Mouse (Mus musculus): Measurements from ENCODE around the gene Mul1. TPM values are rescaled to one million over a fixed set of nuclear protein-coding genes. Genes with fewer than 3 reads are reported as not detected.
A peak's percentile ranks its signal among the peaks of the same experiment; 100 is the strongest.
"Not testable (repeated sequence)": the region's sequence is repeated elsewhere in the genome, so short reads cannot be mapped to it uniquely, and the experiment has no call there.

The Mul1 gene
- total and polyA plus RNA-seq, 2 experiments from 2014 or later: 17.6 to 32.6 TPM

DNA sequence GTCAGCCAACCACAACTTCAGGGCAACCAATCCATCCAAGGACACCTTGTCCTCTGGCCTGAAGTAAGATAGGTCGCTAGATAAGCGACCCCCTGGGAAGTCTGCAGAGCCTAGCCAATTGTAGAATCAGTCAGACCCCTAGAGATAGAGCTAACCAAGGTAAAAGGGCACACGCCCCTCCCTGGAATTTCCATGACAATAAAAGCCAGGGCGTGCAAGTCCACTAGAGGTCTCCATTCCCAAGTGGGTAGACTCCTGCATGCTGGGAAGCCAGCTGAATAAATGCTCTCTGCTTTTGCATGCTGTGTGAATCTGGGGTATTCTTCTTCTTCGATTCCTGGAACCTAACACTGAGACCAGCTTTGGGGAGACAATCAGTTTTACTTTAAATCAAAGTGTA, 18.1 kb upstream of the Mul1 start:
- Histone ChIP-seq H3K4me2 (ENCODE audit: low read depth, low read length, poor library complexity, severe bottlenecking) (no peak overlapping the region), H3K9ac (replicated peaks; ENCODE audit: low read length, poor library complexity, severe bottlenecking) (no peak overlapping the region), H3K27me3 (ENCODE audit: insufficient read depth, low read length) (no peaks in the 10 kb centered on the region), H3K9me3 (ENCODE audit: low read length) (no peaks in the 10 kb centered on the region), H3K27ac (ENCODE audit: low read depth, low read length) (no peak overlapping the region), H3K4me3 (ENCODE audit: low read depth, low read length) (no peak overlapping the region), H3K36me3 (ENCODE audit: insufficient read depth, low read length) (no peaks in the 10 kb centered on the region), H3K4me1 (ENCODE audit: insufficient read depth, low read length) (peaks cover 12% of the 10 kb centered on the region; the same call in 1 of the 2 replicates)
- DNase-seq (ENCODE audit: low spot score): no peak
- ATAC-seq (ENCODE audit: low FRiP score): no peak
- peak; percentile 5; the same call in 1 of the 2 replicates for TF ChIP-seq CTCF (IDR thresholded peaks at IDR 0.05)
- WGBS: 56% methylated on average over 5 of the region's 5 CpGs

- no peaks in the 10 kb centered on the region for H3K9me3 ChIP-seq (ENCODE audit: low read length)
- no peak overlapping the region for H3K4me3 ChIP-seq (ENCODE audit: low read depth, low read length)
- H3K36me3 ChIP-seq (ENCODE audit: insufficient read depth, low read length): no peaks in the 10 kb centered on the region
- no peak overlapping the region for H3K9ac ChIP-seq (replicated peaks; ENCODE audit: low read length, poor library complexity, severe bottlenecking)
- no peaks in the 10 kb centered on the region for H3K27me3 ChIP-seq (ENCODE audit: insufficient read depth, low read length)
- H3K4me1 ChIP-seq (ENCODE audit: insufficient read depth, low read length): peaks cover 12% of the 10 kb centered on the region; the same call in 1 of the 2 replicates
- DNase-seq (ENCODE audit: low spot score) (no peak), ATAC-seq (ENCODE audit: low FRiP score) (no peak)
- peak overlapping the region; percentile 77 for H3K27ac ChIP-seq (ENCODE audit: low read depth, low read length)
- TF ChIP-seq CTCF (IDR thresholded peaks at IDR 0.05): no peak
- no peak overlapping the region for H3K4me2 ChIP-seq (ENCODE audit: low read depth, low read length, poor library complexity, severe bottlenecking)
- WGBS: 85% methylated on average over 4 of the region's 4 CpGs
Measured at GRCm38 (mm10) chr4:138417882-138418281, 16.6 kb upstream of the Mul1 start.

DNA sequence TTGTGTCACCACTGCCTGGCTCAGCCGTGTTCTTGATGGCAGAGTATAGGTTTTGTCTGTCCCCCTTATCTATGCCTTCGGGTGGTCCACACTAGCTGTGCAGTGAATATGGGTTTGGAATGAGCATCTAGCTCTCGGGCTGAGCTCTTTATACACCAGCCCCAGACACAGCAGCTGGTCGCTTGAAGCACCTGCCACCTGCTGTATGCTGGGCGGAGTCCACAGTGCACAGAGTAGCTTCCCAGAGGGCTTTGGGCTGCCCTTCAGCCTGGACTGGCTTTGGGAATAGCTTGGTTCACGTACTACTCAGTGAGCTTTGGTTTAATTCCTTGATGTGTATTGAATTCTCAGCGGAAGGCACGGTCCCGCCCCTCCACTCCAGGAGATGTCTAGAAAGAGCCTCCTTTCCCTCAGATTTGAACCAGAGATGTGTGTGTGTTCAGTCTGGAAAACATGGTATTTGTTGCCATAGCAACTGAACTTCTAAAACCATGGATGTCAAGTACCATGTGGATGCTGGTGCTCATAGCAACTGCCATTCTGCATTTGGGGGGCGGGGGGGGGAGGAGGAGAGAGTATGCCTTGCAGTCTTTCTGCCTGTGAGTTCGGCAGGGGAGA, 16.0 kb upstream of the Mul1 start:
- WGBS: 33% methylated on average over 10 of the region's 11 CpGs
- H3K4me3 ChIP-seq (ENCODE audit: low read depth, low read length): no peak overlapping the region
- peak overlapping the region; percentile 77 for H3K27ac ChIP-seq (ENCODE audit: low read depth, low read length)
- H3K4me2 ChIP-seq (ENCODE audit: low read depth, low read length, poor library complexity, severe bottlenecking): no peak overlapping the region
- no peaks in the 10 kb centered on the region for H3K36me3 ChIP-seq (ENCODE audit: insufficient read depth, low read length)
- no peak overlapping the region for H3K9ac ChIP-seq (replicated peaks; ENCODE audit: low read length, poor library complexity, severe bottlenecking)
- peaks cover 12% of the 10 kb centered on the region; the same call in 1 of the 2 replicates for H3K4me1 ChIP-seq (ENCODE audit: insufficient read depth, low read length)
- H3K9me3 ChIP-seq (ENCODE audit: low read length): no peaks in the 10 kb centered on the region
- ATAC-seq (ENCODE audit: low FRiP score): peak; percentile 77
- no peak for TF ChIP-seq CTCF (IDR thresholded peaks at IDR 0.05)
- H3K27me3 ChIP-seq (ENCODE audit: insufficient read depth, low read length): no peaks in the 10 kb centered on the region
- peak; percentile 67 for DNase-seq (ENCODE audit: low spot score)

- H3K36me3 ChIP-seq (ENCODE audit: insufficient read depth, low read length): no peaks in the 10 kb centered on the region
- WGBS: 85% methylated on average over 6 of the region's 6 CpGs
Measured at GRCm38 (mm10) chr4:138425028-138425427, 9.4 kb upstream of the Mul1 start.

GRCm38 (mm10) chr4:138425604-138426003, 8.9 kb upstream of the Mul1 start:
- H3K36me3 ChIP-seq (ENCODE audit: insufficient read depth, low read length); H3K27ac ChIP-seq (ENCODE audit: low read depth, low read length); H3K4me3 ChIP-seq (ENCODE audit: low read depth, low read length); H3K9ac ChIP-seq (replicated peaks; ENCODE audit: low read length, poor library complexity, severe bottlenecking); H3K9me3 ChIP-seq (ENCODE audit: low read length); ATAC-seq (ENCODE audit: low FRiP score); H3K27me3 ChIP-seq (ENCODE audit: insufficient read depth, low read length); DNase-seq (ENCODE audit: low spot score); H3K4me1 ChIP-seq (ENCODE audit: insufficient read depth, low read length); H3K4me2 ChIP-seq (ENCODE audit: low read depth, low read length, poor library complexity, severe bottlenecking): not testable (repeated sequence)
- 94% methylated on average over 14 of the region's 14 CpGs for WGBS

More at GRCm38 (mm10) chr4:138425028-138425427, 9.4 kb upstream of the Mul1 start:
- no peak for DNase-seq (ENCODE audit: low spot score)
- H3K4me2 ChIP-seq (ENCODE audit: low read depth, low read length, poor library complexity, severe bottlenecking): no peak overlapping the region
- H3K9ac ChIP-seq (replicated peaks; ENCODE audit: low read length, poor library complexity, severe bottlenecking): no peak overlapping the region
- H3K4me3 ChIP-seq (ENCODE audit: low read depth, low read length): no peak overlapping the region
- ATAC-seq (ENCODE audit: low FRiP score): no peak
- TF ChIP-seq CTCF (IDR thresholded peaks at IDR 0.05): no peak
- no peaks in the 10 kb centered on the region for H3K27me3 ChIP-seq (ENCODE audit: insufficient read depth, low read length)
- no peaks in the 10 kb centered on the region for H3K4me1 ChIP-seq (ENCODE audit: insufficient read depth, low read length)
- no peak overlapping the region for H3K27ac ChIP-seq (ENCODE audit: low read depth, low read length)
- no peaks in the 10 kb centered on the region for H3K9me3 ChIP-seq (ENCODE audit: low read length)

- 41% methylated on average over 22 of the region's 22 CpGs for WGBS
Measured at GRCm38 (mm10) chr4:138426778-138427705, 7.4 kb upstream of the Mul1 start.

More at GRCm38 (mm10) chr4:138426778-138427705, 7.4 kb upstream of the Mul1 start:
- H3K27ac ChIP-seq (ENCODE audit: low read depth, low read length): no peak overlapping the region
- H3K27me3 ChIP-seq (ENCODE audit: insufficient read depth, low read length): no peaks in the 10 kb centered on the region
- no peak overlapping the region for H3K4me2 ChIP-seq (ENCODE audit: low read depth, low read length, poor library complexity, severe bottlenecking)
- H3K4me3 ChIP-seq (ENCODE audit: low read depth, low read length): no peak overlapping the region
- H3K4me1 ChIP-seq (ENCODE audit: insufficient read depth, low read length): no peaks in the 10 kb centered on the region
- ATAC-seq (ENCODE audit: low FRiP score) (peak; percentile 47; the same call in 1 of the 2 replicates), DNase-seq (ENCODE audit: low spot score) (peak; percentile 85)
- no peak overlapping the region for H3K9ac ChIP-seq (replicated peaks; ENCODE audit: low read length, poor library complexity, severe bottlenecking)
- peak; percentile 98 for TF ChIP-seq CTCF (IDR thresholded peaks at IDR 0.05)
- no peaks in the 10 kb centered on the region for H3K9me3 ChIP-seq (ENCODE audit: low read length)
- H3K36me3 ChIP-seq (ENCODE audit: insufficient read depth, low read length): no peaks in the 10 kb centered on the region
